Mouse (Mus musculus): ENCODE data around the gene Nfrkb. TPM values are rescaled to one million over a fixed set of nuclear protein-coding genes. Genes with fewer than 3 reads are reported as not detected.
A peak's percentile ranks its signal among the peaks of the same experiment; 100 is the strongest.

Nfrkb gene
- polyA plus RNA-seq, 1 experiment from 2014 or later, result 30.6 TPM

DNA sequence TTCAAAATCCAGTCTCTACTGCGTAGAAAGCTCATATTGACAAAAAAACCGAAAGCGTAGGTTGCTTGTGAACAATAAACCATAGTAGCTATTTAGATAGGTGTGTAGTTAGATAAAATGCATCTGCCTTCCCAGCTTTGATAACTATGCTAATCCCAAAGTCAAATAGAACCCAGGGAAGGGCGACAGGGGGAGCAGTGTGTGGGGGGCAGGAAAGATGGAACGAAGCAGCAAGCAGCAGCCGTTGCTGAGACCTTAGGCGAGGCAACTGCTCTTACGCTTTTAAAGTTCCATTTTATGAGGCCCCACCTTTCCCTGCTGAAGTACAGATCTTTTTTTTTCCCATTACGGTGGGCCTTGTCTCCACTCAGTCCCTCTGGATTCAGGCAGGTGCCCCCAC, 77.2 kb downstream of the Nfrkb start:
- 51% methylated on average over 9 of the region's 9 CpGs for WGBS
- no peak overlapping the region for H3K27ac ChIP-seq (replicated peaks)
- no peaks in the 10 kb centered on the region for H3K9me3 ChIP-seq
- no peak overlapping the region for H3K9ac ChIP-seq (replicated peaks)
- H3K4me3 ChIP-seq, result no peak overlapping the region
- H3K36me3 ChIP-seq, result no peaks in the 10 kb centered on the region
- H3K4me1 ChIP-seq, result peaks cover 7% of the 10 kb centered on the region; the same call in 1 of the 2 replicates
- H3K4me2 ChIP-seq (replicated peaks), result no peak overlapping the region
- no peak for ATAC-seq (ENCODE audit: low FRiP score, low read depth)
- peaks cover 33% of the 10 kb centered on the region for H3K27me3 ChIP-seq

DNA sequence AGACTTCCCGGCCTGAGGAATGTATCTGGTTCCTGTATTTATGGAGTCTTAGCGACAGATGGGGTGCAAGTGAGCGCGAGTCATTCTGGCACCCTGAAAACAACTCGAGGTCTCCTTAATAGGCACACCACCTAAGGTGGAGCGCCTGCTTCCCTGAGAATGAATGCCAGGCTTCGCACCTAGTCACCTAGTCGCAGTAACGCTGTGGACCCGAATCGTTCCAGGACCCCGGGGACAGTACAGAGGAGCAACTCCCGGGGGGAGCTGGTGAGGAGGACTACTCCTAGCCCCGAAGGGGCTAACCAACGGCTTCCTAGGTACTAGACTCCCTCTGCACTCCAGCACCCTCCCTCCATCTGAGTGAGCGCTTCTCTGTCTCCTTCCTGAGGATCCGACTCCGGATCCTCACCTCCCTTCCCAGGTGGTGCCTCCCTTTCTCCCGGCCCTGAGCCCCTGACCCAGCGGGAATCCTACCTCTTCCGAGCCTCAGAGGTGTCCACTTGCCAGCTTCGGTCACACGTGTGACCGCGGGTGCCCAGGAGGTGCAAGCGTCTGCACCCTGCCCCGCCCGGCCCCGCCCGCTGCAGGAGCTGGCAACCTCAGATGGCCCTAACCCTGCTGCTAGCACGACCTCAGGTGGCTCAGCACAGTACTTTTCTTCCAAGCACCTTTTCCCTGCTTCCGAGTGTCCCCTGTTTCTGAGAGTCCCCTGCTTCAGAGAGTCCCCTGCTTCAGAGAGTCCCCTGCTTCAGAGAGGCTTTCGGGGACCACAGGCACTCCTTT, 77.9 kb downstream of the Nfrkb start, which contains the start of gene Tmem45b:
Tmem45b (minus strand) TSS at position 771 of the 783 bp plus-strand sequence.
- Histone ChIP-seq H3K27me3 (peaks cover 33% of the 10 kb centered on the region), H3K9me3 (no peaks in the 10 kb centered on the region), H3K4me3 (peak within 1 kb of the TSS; percentile 10), H3K4me1 (peaks cover 7% of the 10 kb centered on the region; the same call in 1 of the 2 replicates), H3K36me3 (no peaks in the 10 kb centered on the region), H3K4me2 (replicated peaks) (peak within 1 kb of the TSS; percentile 32), H3K9ac (replicated peaks) (no peak within 1 kb of the TSS; the same call in 1 of the 2 replicates), H3K27ac (replicated peaks) (no peak within 1 kb of the TSS)
- 13% methylated on average over 32 of the region's 33 CpGs for WGBS
- ATAC-seq (ENCODE audit: low FRiP score, low read depth), result no peak

Other genes starting within 250 kb of the Nfrkb start
- 252 and 255 TPM in 2 replicates for gene Aplp2, start 174.4 kb upstream of the Nfrkb start, polyA plus RNA-seq (2016; fragmentation: Nextera tagmentation; extraction: Ambion mirVana)
- gene Prdm10, start 105.7 kb upstream of the Nfrkb start, polyA plus RNA-seq (2016; fragmentation: Nextera tagmentation; extraction: Ambion mirVana), result 10.1 and 10.2 TPM in 2 replicates
- not detected in 2 replicates for gene Tmem45b, start 78.3 kb downstream of the Nfrkb start, polyA plus RNA-seq (2016; fragmentation: Nextera tagmentation; extraction: Ambion mirVana)

Measured in midbrain, embryonic 12.5 days (tissue).